24 mouse cellular contexts compared by ENCODE assay signal in the genomic region with DNA sequence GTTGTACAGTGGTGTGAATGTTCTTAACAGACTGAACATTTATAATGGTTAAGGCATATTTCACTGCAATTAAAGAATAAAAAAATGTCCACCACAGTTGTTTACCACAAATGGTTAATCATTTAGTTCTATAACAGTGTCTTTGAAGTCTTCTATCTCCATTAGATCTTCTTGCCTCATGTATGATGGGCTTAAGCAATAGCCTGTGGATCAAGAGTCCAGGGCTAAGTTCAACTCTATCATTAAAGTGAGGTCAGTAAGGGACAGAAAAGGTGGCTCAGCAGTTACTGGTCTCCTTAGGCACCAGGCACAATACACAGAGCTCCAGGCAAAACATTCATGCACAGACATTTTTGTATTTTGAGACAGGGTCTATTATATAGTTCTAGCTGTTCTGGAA. TPM values are rescaled to one million over a fixed set of nuclear protein-coding genes. Genes with fewer than 3 reads are reported as not detected.
"Had no signal": no experiment of that assay in that cellular context is flagged by ENCODE, and none has a peak within 500 bp of the region (broad histone marks: within the 10 kb centered on the region; RNA-seq: fewer than 3 reads in every experiment).

No protein-coding gene starts in this region.

- H3K4me3 ChIP-seq: layer of hippocampus, adult 2 months; limb, embryonic 10.5 days; limb, embryonic 13.5 days; liver, embryonic 15.5 days; midbrain, embryonic 12.5 days; midbrain, embryonic 15.5 days; neural tube, embryonic 12.5 days; neural tube, embryonic 15.5 days; stomach, embryonic 15.5 days had no signal

- H3K4me2 ChIP-seq: limb, embryonic 13.5 days; liver, embryonic 15.5 days; midbrain, embryonic 12.5 days; midbrain, embryonic 15.5 days; neural tube, embryonic 12.5 days; neural tube, embryonic 15.5 days; stomach, embryonic 15.5 days had no signal

- ATAC-seq: midbrain, embryonic 15.5 days had no signal

- H3K9ac ChIP-seq: limb, embryonic 13.5 days; liver, embryonic 15.5 days; midbrain, embryonic 12.5 days; midbrain, embryonic 15.5 days; neural tube, embryonic 12.5 days; neural tube, embryonic 15.5 days; stomach, embryonic 15.5 days had no signal

- H3K27ac ChIP-seq: layer of hippocampus, adult 2 months; limb, embryonic 10.5 days; limb, embryonic 13.5 days; liver, embryonic 15.5 days; macrophage; midbrain, embryonic 12.5 days; midbrain, embryonic 15.5 days; neural tube, embryonic 12.5 days; neural tube, embryonic 15.5 days; stomach, embryonic 15.5 days had no signal

- H3K27me3 ChIP-seq: limb, embryonic 13.5 days; liver, embryonic 15.5 days; midbrain, embryonic 12.5 days; midbrain, embryonic 15.5 days; neural tube, embryonic 12.5 days; neural tube, embryonic 15.5 days; stomach, embryonic 15.5 days had no signal

- H3K36me3 ChIP-seq: limb, embryonic 10.5 days; limb, embryonic 13.5 days; liver, embryonic 15.5 days; midbrain, embryonic 12.5 days; midbrain, embryonic 15.5 days; neural tube, embryonic 12.5 days; neural tube, embryonic 15.5 days; stomach, embryonic 15.5 days had no signal

- H3K9me3 ChIP-seq: limb, embryonic 10.5 days; liver, embryonic 15.5 days; midbrain, embryonic 15.5 days; neural tube, embryonic 12.5 days; neural tube, embryonic 15.5 days; stomach, embryonic 15.5 days had no signal

- H3K4me1 ChIP-seq: limb, embryonic 10.5 days; limb, embryonic 13.5 days; liver, embryonic 15.5 days; midbrain, embryonic 12.5 days; midbrain, embryonic 15.5 days; neural tube, embryonic 12.5 days; neural tube, embryonic 15.5 days; stomach, embryonic 15.5 days had no signal

- DNase-seq: kidney, postnatal 14 days; layer of hippocampus, adult 9-11 months; liver; lung, adult 2 months; lung, postnatal 14 days; right cerebral cortex, adult 18-20 months; right cerebral cortex, postnatal 14 days; right cerebral cortex, postnatal 4 days; spleen, adult 18-20 months; thymus, postnatal 25 days had no signal

RNA-seq across cellular contexts. Expression of a gene that starts 18.8 kb away (rescaled TPM):
- polyA plus RNA-seq: intestine, embryonic 14.5 days; kidney, embryonic 14.5 days; large intestine, adult 2 months; limb, embryonic 10.5 days; liver, embryonic 15.5 days; lung, embryonic 16.5 days; stomach, embryonic 15.5 days had no signal
